Mouse (Mus musculus) C2C12 (cell line): ENCODE data around the gene Cant1.
"Not testable (repeated sequence)": the region's sequence is repeated elsewhere in the genome, so short reads cannot be mapped to it uniquely, and the experiment has no call there.

Experiments
- CTCF ChIP-seq: IDR thresholded peaks from one replicate; pipeline ENCODE4 v1.5.1; 2011; ENCODE audit not compliant: control insufficient read depth, insufficient read depth, insufficient read length
- MYOD1 ChIP-seq: IDR thresholded peaks from one replicate; pipeline ENCODE4 v1.6.1; 2011; ENCODE audit warnings: low read depth; ENCODE audit not compliant: control insufficient read depth, insufficient read length
- USF1 ChIP-seq: IDR thresholded peaks from one replicate; pipeline ENCODE4 v1.6.1; 2011; ENCODE audit warnings: low read depth, mild to moderate bottlenecking, control low read depth, moderate library complexity

- not testable (repeated sequence) for TF ChIP-seq CTCF, MYOD1, USF1
These were observed 31.1 kb downstream of the Cant1 start for GRCm38 (mm10) chr11:118387816-118388215.
